Mouse (Mus musculus): ENCODE data around the gene Fam219a. TPM values are rescaled to one million over a fixed set of nuclear protein-coding genes. Genes with fewer than 3 reads are reported as not detected.

Fam219a gene
- total RNA-seq (2015): 0.98 and 1.1 TPM in 2 replicates
- total RNA-seq (2017): 0.33 and 4.1 TPM in 2 replicates

DNA sequence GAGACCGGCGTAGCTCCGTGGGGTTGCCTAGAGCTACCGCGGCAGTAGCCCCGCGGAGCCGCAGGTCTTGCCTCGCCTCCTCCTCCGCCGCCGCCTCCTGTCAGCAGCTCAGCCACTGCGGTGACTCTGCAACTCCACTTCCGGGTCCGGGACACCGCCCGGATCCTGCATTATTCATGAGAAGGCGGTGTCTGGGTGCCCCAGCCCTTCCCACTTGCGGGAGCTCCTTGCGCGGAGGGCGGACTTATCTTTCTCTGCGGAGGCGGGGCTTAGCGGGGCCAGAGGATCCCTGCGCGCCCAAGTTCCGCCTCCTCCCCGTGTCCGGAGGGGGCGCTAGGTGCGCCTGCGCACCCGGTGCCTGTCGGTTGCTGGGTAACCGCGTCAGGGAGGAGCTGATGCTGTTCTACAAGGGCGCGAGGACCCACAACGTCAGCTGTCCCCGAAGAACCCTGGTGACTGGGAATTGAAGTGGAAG lies at the start of gene Fam219a, which contains the start of gene Dnaic1:
Fam219a (minus strand) TSS at position 128 of the 475 bp plus-strand sequence.
Dnaic1 (plus strand) TSS at position 365 of the 475 bp plus-strand sequence.
- peak; percentile 97 for ATAC-seq (replicated peaks; ENCODE audit: poor library complexity)

DNA sequence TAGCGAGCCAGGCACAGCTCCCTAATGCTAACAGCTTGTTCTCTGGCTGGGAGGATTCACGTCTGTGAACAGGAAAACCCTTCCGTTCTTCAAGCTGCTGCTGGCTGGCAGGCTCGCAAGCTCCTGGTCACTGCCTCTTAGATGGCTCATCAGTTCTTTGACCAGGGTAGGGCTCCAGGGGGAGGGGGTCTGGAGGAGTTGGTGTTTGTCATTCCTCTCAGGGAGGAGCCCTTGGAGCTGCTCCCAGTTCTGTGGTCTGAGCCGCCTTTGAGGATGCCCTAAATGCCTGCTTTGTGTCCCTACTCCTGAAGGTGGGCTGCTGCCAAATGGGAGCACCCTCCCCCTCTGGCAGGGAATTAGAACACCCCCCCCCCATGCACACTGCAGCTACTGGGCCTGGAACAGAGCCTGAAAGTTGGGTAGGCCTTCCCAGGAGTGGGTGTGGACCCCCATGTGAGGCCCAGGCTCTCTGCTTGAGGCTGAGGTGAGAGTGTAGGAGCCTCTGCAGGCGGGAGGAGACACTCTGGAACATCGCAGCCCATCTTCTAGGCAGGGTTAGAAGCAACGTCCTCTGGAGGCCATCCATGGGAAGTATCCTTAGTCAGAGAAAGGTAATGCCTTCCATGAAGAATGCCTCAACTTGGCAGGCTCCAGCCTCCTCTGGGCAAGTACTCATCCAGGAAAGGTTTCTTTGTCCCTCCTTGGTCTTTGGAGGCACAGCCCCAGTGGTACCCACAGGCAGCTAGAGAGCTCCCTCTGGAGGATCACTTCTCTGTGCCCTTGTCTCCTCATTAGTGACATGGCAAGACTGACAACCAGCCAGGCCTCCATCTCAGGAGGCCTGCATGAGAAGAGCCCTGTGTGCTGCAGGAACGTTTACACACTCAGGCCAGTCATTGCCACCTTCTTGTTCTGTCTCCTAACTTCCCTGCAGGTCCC lies 46.6 kb upstream of the Fam219a start:
- ATAC-seq (replicated peaks; ENCODE audit: poor library complexity): no peak

DNA sequence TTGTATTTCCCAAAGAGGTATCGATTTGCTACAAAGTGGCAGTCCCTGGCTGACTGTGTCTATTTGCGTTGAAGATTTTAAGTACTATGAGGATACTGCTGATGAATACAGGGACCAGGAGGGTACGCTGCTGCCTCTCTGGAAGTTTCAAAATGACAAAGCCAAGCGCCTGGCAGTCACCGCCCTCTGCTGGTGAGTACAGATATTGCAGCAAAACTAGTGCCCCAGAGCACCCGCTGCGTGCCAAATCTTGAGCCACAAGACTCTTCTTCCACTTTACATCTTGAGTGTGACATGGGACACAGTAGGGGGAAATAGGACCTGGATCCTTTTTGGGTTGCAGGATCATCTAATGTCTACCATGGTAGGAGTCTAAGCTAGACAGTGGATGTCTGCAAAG lies 44.8 kb upstream of the Fam219a start:
- peak; percentile 81 for ATAC-seq (replicated peaks; ENCODE audit: poor library complexity)

DNA sequence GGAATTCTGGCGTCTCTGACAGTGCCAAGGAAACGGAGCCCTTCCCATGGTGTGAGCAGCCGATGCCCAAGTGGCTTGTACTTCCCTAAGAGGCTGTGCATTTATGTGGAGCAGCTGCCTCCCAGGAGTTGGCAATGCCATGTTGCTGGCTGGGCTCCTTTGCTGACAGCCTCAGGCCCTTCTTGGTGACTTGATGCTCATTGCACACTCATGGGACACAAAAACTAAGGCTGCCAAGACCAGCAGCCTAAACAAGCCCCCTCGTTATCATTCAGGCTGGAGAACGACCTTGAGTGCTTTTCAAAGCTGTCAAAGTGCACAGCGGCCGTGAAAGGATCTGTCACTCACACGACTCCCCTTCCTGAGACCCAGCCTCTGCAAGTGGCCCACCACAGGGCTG lies 42.8 kb upstream of the Fam219a start:
- ATAC-seq (replicated peaks; ENCODE audit: poor library complexity): no peak

DNA sequence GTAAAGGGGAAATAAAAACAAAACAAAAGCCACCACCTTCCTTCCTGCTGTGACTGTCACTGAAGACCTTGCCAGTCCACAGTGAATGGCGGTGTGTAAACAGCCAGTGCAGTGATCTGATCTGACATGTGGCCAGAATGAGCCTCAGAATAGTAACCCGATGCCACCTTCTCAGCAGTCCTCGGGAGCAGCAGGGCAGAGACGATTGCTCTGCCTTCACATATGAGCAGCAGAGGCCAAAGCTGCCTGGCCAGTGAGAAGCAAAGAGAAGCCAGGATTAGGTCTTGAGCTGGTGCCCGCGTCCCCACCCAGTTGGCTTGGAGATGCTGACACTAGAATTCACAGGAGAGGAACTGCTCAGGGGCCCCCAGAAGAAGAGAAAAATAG lies 41.2 kb upstream of the Fam219a start:
- ATAC-seq (replicated peaks; ENCODE audit: poor library complexity): no peak

DNA sequence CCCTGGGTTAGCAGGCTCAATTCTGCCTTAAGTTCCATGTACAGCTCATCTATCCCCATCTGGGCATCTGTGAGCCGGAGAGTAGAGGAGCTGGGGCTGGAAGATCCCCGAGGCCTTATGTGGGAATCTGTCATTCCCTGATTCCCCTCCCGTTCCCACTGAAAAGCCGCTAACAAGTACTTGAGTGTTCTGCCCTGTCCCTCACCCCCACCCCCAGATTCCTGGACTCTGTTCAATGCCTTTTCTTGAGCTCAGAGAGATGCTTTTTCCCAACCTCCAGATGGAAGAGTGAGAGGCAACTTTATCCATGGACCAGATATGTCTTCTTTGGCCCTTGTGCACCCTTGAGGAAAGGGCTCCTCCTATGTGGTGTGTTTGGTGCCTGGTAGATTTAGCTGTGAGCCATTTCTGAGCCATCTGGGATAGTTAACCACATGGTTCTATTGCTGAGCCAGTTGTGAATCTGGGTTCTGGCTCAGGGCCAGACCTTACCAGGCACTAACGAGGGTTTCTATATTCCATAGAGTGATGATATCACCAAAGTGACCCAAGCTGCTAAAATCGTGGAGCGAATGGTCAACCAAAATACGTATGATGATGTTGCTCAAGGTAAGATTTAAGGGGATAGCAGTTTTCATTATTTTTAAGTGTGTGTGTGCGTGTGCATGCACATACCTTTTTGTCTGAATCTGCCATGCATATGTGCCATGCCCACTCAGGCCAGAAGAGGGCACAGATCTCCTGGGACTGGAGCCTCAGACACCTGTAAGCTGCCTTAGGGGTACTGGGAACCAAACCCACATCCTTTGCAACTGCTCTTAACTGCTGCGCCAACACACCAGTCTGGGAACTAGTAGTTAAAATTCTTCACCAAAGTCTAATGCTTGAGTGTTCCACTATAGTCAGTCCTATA lies 40.6 kb upstream of the Fam219a start:
- no peak for ATAC-seq (replicated peaks; ENCODE audit: poor library complexity)

DNA sequence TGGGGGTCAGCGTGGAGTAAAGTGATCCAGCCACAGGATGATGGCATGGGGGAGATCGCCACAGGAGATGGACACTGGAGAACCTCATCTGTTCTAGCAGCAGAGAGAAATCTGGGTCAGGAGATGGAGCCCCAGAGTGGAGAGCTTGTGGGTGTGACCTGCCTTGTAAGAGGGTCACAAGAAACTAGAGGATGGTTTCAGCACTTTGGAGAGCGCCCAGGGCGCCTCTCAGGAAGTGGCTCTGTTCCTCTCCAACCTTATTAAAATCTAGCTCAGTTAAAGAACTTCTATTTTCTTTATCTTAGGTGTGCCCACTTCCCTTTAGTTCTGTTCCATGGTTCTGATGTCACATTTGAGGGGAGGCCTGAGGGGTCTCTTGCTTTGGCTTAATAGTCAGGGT lies 37.4 kb upstream of the Fam219a start:
- peak; percentile 71 for ATAC-seq (replicated peaks; ENCODE audit: poor library complexity)

DNA sequence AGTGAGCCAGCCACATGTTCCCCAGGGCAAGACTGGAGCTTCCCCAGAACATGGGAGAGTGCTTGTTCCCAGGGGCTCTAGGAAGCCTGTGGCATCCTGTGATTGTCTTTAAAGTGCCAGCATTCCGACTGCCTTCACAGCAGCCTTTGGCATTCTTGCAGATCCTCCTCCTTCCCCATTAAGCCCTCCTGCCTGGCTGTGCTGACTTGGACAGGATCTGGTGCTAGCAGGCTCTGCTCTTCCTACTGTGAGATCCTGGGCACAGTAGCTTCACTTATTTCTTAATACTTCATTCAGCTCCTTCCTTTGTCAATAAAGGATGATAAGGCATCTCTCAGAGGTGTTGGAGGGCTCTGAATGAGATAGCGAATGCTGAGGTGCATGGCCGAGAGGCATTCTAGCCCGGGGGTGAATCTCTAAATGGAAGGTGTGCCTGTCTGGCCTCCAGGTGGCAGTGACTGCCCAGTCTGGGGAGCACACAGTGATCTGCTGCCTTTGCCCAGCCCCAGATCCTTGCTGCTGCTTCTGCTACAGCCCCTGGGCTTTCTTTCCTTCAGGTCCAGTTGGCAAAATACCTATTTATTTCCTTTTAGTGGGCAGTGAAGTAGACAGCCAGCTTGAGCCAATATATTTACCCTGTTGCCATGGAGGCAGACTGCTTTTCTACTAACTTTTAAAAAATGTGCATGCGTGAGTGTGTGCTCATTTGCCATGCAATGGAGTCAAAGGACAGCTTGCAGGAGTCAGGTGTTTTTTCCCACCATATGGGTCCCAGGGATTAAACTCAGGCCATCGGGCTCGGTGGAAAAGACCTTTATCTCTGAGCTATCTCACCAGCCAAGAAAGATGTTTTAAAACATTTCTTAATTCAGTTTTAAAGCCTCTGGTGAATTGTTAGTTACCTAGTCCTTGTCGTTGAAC lies 35.4 kb upstream of the Fam219a start:
- 0 out of 2 replicates have a peak, but pooled peaks have one; percentile 34 for ATAC-seq (replicated peaks; ENCODE audit: poor library complexity)

DNA sequence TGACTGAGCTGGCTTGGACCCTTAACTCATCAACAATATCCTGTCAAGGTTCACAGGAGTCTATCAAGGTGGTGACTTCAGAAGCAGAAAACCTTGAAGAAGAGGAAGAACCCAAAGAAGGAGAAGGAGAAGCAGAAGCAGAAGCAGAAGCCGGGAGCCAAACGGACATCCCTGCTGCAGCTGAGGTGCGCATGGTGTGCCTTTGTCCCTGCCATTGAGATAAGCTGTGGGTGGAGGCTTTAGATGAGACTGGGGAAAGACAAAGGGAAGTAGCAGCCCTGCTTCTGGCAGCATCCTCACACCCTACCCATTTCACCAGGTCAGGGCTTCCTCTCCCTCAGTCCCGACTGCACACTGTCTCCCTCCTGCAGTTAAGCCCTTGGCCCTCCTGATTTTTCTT lies 33.5 kb upstream of the Fam219a start:
- ATAC-seq (replicated peaks; ENCODE audit: poor library complexity): no peak

DNA sequence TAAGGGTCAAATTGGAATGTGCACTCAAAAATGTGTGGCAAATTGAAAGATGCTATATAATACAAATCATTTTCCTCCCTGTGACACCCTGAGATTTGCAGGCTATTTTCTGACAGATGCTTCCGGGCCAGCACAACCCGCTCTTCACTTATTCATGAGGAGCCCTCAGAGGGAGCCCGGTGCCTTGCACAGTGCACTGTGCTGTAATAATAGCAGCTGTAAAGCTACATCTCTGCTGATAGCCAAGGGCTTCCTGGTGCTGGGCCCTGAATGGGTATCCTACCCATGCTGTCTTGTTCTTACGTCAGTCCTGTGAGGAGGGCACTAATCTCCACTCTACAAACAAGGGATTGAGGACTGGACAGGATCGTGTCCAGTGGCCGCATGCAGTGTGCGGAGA lies 14.0 kb upstream of the Fam219a start:
- no peak for ATAC-seq (replicated peaks; ENCODE audit: poor library complexity)

DNA sequence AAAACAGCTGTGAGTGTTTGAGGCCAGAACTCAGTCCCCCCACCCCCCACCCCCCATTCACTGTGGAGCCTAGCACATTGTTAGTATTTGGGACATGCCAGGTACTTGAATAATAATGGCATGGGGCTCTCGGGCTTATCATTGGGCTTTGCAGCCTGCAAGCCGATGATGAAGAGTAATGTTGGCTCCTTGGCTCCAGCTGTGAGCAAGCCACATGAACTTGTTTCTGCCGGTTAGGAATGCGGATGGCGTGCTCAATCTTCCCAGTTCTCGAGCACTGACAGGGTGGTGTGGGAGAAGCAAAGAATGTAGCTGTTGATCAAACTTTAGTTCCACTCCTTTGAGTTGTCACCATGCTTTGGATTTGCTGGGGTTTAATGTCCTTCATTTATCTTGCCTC lies 6.6 kb upstream of the Fam219a start:
- ATAC-seq (replicated peaks; ENCODE audit: poor library complexity): no peak

DNA sequence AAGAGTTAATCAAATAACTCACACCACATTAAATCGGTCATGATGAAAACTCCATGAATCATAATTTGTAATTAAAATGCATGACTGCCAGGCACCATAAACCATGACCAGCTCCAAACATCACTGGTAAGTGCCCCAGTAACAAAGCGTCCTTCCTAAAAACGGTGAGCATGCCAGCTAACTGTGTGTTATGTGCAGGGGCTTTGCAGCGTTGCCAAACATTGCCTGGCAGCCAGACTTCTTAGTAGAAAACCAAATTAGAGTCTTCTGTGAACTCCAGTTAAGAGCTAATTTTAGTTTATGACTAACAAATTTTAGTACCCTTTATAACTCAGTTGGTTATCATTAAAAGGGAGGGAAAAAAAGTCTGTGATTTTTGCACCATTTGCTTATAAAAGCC lies 4.2 kb upstream of the Fam219a start:
- ATAC-seq (replicated peaks; ENCODE audit: poor library complexity): no peak

DNA sequence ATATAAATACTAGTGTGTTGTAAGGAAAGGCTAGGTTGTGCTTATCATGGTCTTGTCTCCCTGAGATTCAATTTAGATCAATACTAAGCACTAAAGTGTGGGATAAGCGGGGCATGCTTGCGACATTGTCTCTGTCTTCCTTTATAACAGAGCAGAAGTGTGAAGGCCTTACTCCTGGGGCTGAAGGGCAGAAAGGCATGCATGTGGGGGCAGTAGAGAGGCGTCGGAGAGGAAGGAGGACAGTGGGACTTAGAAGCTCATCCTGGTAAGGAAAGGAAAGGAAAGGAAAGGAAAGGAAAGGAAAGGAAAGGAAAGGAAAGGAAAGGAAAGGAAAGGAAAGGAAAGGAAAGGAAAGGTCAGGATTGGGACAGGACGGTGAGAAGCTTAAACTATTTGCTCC lies 2.2 kb upstream of the Fam219a start:
- ATAC-seq (replicated peaks; ENCODE audit: poor library complexity): no peak

DNA sequence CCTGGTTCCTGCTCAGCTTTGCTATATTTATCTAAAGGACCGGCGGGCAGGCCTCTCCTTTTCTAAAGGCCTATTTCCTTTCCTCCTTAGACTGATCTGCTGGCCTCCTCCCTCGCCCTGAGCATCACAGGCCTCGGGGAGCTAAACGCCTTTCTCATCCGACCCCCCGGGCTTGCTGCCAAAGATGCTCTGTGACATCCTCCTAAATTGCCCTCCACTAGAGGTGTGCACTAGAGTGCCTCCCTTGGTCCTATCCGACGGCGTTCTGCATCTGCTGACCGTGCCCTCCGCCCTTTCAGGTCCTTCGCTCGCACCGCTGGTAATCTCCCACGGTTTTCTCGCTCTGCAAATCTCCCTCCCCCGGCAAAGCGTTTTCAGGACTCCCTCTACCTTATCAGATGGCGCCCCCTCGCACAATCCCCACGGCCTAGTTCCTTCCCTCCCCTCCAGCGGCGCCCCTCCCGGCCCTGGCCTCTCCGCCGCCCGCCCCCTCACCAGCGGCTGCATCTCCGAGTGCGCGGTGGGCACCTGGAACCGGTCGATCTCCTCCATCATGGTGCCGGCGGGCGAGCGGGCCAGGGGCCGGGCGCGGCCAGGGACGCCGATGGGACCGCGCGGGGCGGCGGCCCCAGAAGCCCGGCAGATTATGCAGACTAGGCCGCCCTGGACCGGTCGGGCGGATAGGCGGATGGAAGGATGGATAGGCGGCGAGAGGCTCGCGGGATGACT lies 492 bp downstream of the Fam219a start:
- no peak for ATAC-seq (replicated peaks; ENCODE audit: poor library complexity)

DNA sequence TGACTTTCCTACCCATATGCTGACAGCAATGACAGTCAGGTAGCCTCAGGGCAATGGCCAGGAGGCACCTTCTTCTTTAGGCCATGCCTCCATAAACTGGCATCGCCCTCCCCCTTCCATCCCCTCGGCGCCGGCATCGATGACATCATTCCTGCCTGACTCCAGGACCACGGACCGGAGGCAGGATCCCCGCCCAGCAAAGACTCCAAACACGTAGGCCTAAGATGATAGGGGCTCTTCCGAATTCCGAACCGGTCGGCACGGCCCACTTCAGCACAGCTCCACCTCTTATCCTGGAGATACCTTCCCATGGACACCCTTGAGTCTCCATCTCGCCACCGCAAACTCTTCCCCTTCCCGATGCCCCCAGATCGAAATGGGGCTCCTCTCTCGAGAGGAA lies 1.1 kb downstream of the Fam219a start:
- no peak for ATAC-seq (replicated peaks; ENCODE audit: poor library complexity)

DNA sequence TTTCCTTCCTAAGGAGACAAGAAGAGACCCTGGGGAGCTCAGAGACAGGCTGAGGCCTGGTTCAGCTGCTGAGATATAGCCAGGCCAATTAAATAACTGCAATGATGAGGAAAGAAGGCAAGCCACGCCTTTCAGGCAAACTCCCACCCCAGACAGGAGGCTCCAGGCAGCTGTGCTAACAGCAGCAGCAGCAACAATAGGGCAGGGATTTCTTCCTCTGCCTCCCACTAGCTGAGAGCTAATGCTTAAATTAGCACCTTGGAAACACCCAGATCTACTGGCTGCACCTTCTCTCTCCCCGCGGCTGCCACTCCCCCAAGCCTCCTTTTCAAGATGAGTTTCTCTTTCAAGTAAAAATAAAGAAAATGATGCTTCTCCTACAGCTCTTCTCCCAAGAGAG lies 3.2 kb downstream of the Fam219a start:
- no peak for ATAC-seq (replicated peaks; ENCODE audit: poor library complexity)

DNA sequence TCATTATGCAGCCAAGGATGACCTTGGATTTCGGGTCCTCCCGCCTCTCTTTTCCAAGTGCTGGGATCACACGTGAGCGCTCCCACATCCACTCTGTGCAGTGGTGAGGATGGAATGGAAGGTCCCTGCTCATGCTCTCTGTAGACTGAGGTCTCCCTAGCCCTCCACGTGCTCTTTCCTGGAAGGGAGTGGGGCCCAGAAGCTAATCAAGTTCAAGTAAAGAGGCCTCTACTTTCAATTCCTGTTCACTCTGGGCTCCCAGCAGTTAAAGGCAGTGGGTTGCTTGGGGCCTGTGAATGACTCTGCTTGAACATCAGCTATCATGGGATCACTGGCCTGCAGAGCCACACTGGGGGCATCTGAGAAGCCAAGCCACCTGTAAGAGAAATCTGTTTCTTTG lies 6.0 kb downstream of the Fam219a start:
- ATAC-seq (replicated peaks; ENCODE audit: poor library complexity): no peak

DNA sequence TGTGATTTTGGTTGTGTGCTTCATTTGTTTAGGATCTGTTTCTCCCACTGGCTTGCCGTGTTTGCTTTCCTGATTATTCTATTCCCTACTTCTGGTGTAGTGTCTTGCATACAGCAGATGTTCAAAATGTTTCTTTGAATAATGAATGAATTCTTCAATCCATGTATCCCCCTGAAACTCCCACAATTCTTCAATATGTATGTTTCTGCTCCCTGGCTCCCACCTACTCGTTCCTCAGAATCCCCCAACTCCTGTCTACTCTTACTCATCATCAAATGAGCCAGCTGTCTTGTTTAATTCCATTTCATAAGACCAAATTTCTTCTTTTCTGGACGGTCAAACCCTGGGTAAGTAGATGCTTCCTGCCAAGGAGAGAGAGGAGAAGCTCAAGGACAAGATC lies 12.2 kb downstream of the Fam219a start:
- no peak for ATAC-seq (replicated peaks; ENCODE audit: poor library complexity)

DNA sequence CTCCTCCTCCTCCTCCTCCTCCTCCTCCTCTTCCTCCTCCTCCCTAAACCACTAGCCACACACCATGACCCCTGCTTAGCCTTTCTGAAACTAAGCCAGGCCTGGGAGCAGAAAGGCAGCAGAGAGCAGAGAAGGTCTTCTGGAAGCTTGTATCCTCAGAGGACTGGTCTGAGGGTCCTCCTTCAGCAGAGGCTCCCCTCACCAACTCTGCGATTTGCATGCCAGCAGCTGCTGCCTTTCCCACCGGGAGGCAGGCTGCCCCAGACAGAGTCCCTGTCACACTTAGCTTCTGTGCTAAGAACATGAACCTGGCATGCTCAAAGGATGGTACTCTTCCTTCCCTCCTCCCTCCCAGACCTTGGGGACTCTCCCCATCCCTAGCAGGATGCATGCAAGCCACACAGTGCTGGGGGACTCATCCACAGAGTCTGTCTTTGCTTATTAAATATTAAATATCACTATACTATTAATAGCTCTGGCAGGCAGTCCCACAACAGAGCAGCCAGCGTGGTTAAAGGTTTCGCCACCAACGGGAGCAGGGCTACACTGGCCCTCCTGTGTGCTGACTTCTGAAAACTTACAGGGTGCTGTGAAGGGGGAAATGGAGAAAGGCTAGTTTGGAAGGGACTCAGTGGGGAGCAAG lies 12.9 kb downstream of the Fam219a start:
- no peak for ATAC-seq (replicated peaks; ENCODE audit: poor library complexity)
